Mouse (Mus musculus): ENCODE data around the gene Zgpat. TPM values are rescaled to one million over a fixed set of nuclear protein-coding genes. Genes with fewer than 3 reads are reported as not detected.

Gene Zgpat
- total and polyA plus RNA-seq, 3 experiments, result 19.3 to 23.9 (median 20.9) TPM

DNA sequence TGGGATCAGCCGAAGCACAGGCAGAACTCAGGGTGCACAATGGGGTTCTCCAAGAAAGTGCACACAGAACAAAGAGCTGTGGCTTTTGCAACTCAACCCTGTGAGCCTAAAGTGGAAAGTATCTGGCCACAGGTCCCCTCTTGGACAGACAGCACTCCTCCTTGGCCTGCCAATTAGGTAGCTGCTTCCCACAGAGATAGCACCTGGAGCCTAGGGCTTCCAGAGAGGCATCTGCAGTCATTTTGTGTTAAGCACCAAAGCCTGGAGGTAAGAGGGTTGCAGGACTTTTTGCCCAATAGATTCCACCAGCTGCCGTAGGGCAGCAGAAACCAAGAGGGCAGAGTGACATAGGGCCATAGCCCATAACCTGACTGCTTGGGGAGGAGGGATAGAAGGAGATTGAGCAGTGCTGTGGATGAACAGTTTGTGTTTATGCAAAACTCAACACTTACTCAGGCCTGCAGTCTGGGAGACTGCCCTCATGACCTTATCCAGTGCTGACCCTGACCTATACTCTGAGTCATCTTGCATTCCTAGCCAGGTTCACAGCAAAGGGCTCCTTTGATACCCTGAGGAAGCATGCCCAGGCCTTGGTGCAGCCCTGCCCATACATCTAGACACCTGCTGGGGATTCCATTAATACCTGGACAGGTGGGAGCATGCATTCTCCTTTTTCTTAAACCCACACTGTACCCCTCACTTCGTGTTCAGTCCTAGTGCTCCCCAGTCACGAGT is 25.6 kb downstream of the Zgpat start:
- in situ Hi-C loops (cut with MboI; ENCODE audit: low pct_ligation_motif_present, low pct_unique_long_range_greater_than_20kb, low sequenced_read_pairs), result loop anchor here (5.0 kb wide), 2 partner anchors 97 to 187 kb away; no protein-coding TSS in a partner anchor
- TF ChIP-seq CHD1 (IDR thresholded peaks at IDR 0.05; ENCODE audit: low read depth, low read length) (no peak), GABPA (IDR thresholded peaks at IDR 0.05; ENCODE audit: insufficient replicate concordance, low read depth, low read length) (no peak), RCOR1 (conservative IDR thresholded peaks at IDR 0.05; ENCODE audit: low read depth, low read length) (no peak), MXI1 (IDR thresholded peaks at IDR 0.05; ENCODE audit: low read depth, low read length) (no peak), ZKSCAN1 (IDR thresholded peaks at IDR 0.05; ENCODE audit: borderline replicate concordance, low read depth, low read length) (no peak), HCFC1 (IDR thresholded peaks at IDR 0.05; ENCODE audit: low read depth, low read length) (no peak), KAT2A (IDR thresholded peaks at IDR 0.05; ENCODE audit: insufficient replicate concordance, low read length) (no peak), POLR2AphosphoS2 (IDR thresholded peaks at IDR 0.05; ENCODE audit: low read depth, low read length) (no peak), BHLHE40 (IDR thresholded peaks at IDR 0.05; ENCODE audit: low read depth, low read length) (no peak), ELF1 (IDR thresholded peaks at IDR 0.05; ENCODE audit: low read depth, low read length) (no peak), ZNF384 (IDR thresholded peaks at IDR 0.05; ENCODE audit: low read depth, low read length) (no peak), SIN3A (IDR thresholded peaks at IDR 0.05; ENCODE audit: low read length) (no peak), USF2 (conservative IDR thresholded peaks at IDR 0.05; ENCODE audit: low read depth, low read length) (no peak), MEF2A (IDR thresholded peaks at IDR 0.05; ENCODE audit: borderline replicate concordance, low read depth, low read length) (no peak), IRF4 (IDR thresholded peaks at IDR 0.05; ENCODE audit: low read depth, low read length) (no peak), MAZ (IDR thresholded peaks at IDR 0.05; ENCODE audit: low read depth, low read length) (no peak), E2F4 (IDR thresholded peaks at IDR 0.05; ENCODE audit: insufficient replicate concordance, low read depth, low read length) (no peak), MAFK (IDR thresholded peaks at IDR 0.05; ENCODE audit: insufficient replicate concordance, low read length) (no peak)
- Histone ChIP-seq H3K4me1 (ENCODE audit: control insufficient read depth in 1 of 2, insufficient read depth in 2 of 2) (no peaks in the 10 kb centered on the region), H3K27ac (ENCODE audit: insufficient read depth, low read depth) (no peak overlapping the region), H3K79me2 (replicated peaks; ENCODE audit: control insufficient read depth, extremely low read depth, insufficient read depth, poor library complexity, severe bottlenecking) (no peaks in the 10 kb centered on the region), H3K27me3 (replicated peaks) (no peaks in the 10 kb centered on the region), H3K4me3 (replicated peaks in 1 of 3; ENCODE audit: low read depth in 2 of 3, low read length in 2 of 3, poor library complexity in 1 of 3) (no peak overlapping the region), H3K36me3 (replicated peaks in 1 of 2; ENCODE audit: control insufficient read depth in 1 of 2, insufficient read depth in 1 of 2, low read length in 1 of 2) (peaks cover 30 to 86% of the 10 kb centered on the region in 2 experiments), H3K9ac (ENCODE audit: insufficient read depth, low read depth) (no peak overlapping the region), H3K4me2 (ENCODE audit: insufficient read depth, low read depth, poor library complexity, severe bottlenecking) (no peak overlapping the region), H3K9me3 (replicated peaks; ENCODE audit: low read length) (no peaks in the 10 kb centered on the region)
- dilution Hi-C loops (cut with MboI; ENCODE audit: extremely low pct_ligation_motif_present, extremely low pct_unique_long_range_greater_than_20kb, low sequenced_read_pairs), result no loop called here
- DNase-seq (ENCODE audit: extremely low read depth), result no peak

DNA sequence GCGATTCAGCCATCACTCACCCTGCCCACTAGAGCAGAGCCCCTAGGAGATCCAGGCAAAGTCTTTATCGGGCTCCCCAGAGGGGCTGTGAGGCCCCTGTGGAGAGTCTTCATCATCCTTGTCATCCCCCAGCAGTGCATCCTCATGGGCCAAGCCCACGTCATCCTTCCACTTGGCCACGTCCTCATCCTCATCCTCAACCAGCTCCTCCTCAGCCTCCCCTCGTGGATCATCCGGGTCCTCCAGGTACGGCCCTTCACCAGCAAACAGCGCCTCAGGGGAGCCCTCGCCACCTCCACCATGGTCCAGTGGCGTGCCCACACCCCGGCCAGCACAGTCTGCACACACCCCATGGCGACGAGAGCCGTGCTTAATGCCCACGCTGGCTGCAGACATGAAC is 26.3 kb downstream of the Zgpat start:
- dilution Hi-C loops (cut with MboI; ENCODE audit: extremely low pct_ligation_motif_present, extremely low pct_unique_long_range_greater_than_20kb, low sequenced_read_pairs) (no loop called here), in situ Hi-C loops (cut with MboI; ENCODE audit: low pct_ligation_motif_present, low pct_unique_long_range_greater_than_20kb, low sequenced_read_pairs) (loop anchor here (5.0 kb wide), 2 partner anchors 96 to 186 kb away; no protein-coding TSS in a partner anchor)
- Histone ChIP-seq H3K4me1 (ENCODE audit: control insufficient read depth in 1 of 2, insufficient read depth in 2 of 2) (no peaks in the 10 kb centered on the region), H3K36me3 (replicated peaks in 1 of 2; ENCODE audit: control insufficient read depth in 1 of 2, insufficient read depth in 1 of 2, low read length in 1 of 2) (peaks cover 26 to 83% of the 10 kb centered on the region in 2 experiments), H3K9me3 (replicated peaks; ENCODE audit: low read length) (no peaks in the 10 kb centered on the region), H3K79me2 (replicated peaks; ENCODE audit: control insufficient read depth, extremely low read depth, insufficient read depth, poor library complexity, severe bottlenecking) (no peaks in the 10 kb centered on the region), H3K27ac (ENCODE audit: insufficient read depth, low read depth) (no peak overlapping the region), H3K4me2 (ENCODE audit: insufficient read depth, low read depth, poor library complexity, severe bottlenecking) (no peak overlapping the region), H3K9ac (ENCODE audit: insufficient read depth, low read depth) (no peak overlapping the region), H3K27me3 (replicated peaks) (no peaks in the 10 kb centered on the region), H3K4me3 (replicated peaks in 1 of 3; ENCODE audit: low read depth in 2 of 3, low read length in 2 of 3, poor library complexity in 1 of 3) (no peak overlapping the region)
- no peak for DNase-seq (ENCODE audit: extremely low read depth)
- TF ChIP-seq POLR2AphosphoS2 (IDR thresholded peaks at IDR 0.05; ENCODE audit: low read depth, low read length), result no peak; the same call in 1 of the 2 replicates
- TF ChIP-seq ELF1 (IDR thresholded peaks at IDR 0.05; ENCODE audit: low read depth, low read length), result no peak
- no peak for TF ChIP-seq CTCF (conservative IDR thresholded peaks at IDR 0.05 in 1 of 2, IDR thresholded peaks at IDR 0.05 in 1 of 2; ENCODE audit: low read depth in 2 of 2, low read length in 2 of 2)
- TF ChIP-seq MEF2A (IDR thresholded peaks at IDR 0.05; ENCODE audit: borderline replicate concordance, low read depth, low read length), result no peak
- no peak for TF ChIP-seq ZKSCAN1 (IDR thresholded peaks at IDR 0.05; ENCODE audit: borderline replicate concordance, low read depth, low read length)
- no peak for TF ChIP-seq GABPA (IDR thresholded peaks at IDR 0.05; ENCODE audit: insufficient replicate concordance, low read depth, low read length)
- TF ChIP-seq UBTF (IDR thresholded peaks at IDR 0.05; ENCODE audit: low read depth, low read length), result no peak
- TF ChIP-seq RAD21 (IDR thresholded peaks at IDR 0.05; ENCODE audit: low read depth, low read length), result no peak
- no peak for TF ChIP-seq POLR2A (IDR thresholded peaks at IDR 0.05; ENCODE audit: low read depth, low read length)
- no peak for TF ChIP-seq TCF12 (IDR thresholded peaks at IDR 0.05; ENCODE audit: low read depth, low read length)
- no peak for TF ChIP-seq CHD1 (IDR thresholded peaks at IDR 0.05; ENCODE audit: low read depth, low read length)
- TF ChIP-seq E2F4 (IDR thresholded peaks at IDR 0.05; ENCODE audit: insufficient replicate concordance, low read depth, low read length), result no peak
- TF ChIP-seq RCOR1 (conservative IDR thresholded peaks at IDR 0.05; ENCODE audit: low read depth, low read length), result no peak
- TF ChIP-seq MYC (IDR thresholded peaks at IDR 0.05; ENCODE audit: low read depth, low read length), result no peak
- no peak for TF ChIP-seq MAFK (IDR thresholded peaks at IDR 0.05; ENCODE audit: insufficient replicate concordance, low read length)
- TF ChIP-seq MAX (IDR thresholded peaks at IDR 0.05; ENCODE audit: low read length), result no peak
- no peak for TF ChIP-seq JUN (IDR thresholded peaks at IDR 0.05; ENCODE audit: insufficient read depth, low read depth, low read length)
- TF ChIP-seq USF2 (conservative IDR thresholded peaks at IDR 0.05; ENCODE audit: low read depth, low read length), result no peak
- no peak for TF ChIP-seq JUND (conservative IDR thresholded peaks at IDR 0.05; ENCODE audit: low read depth, low read length)

Measured in CH12.LX (cell line).